Mouse (Mus musculus) R1 (cell line): ENCODE results near the gene Spaca4.

Experiments used
- DNase-seq: peaks from one replicate; pipeline ENCODE4 v3.0.0-alpha.2; 2018; ENCODE audit warnings: low read depth, low spot score

Gene Spaca4

DNA sequence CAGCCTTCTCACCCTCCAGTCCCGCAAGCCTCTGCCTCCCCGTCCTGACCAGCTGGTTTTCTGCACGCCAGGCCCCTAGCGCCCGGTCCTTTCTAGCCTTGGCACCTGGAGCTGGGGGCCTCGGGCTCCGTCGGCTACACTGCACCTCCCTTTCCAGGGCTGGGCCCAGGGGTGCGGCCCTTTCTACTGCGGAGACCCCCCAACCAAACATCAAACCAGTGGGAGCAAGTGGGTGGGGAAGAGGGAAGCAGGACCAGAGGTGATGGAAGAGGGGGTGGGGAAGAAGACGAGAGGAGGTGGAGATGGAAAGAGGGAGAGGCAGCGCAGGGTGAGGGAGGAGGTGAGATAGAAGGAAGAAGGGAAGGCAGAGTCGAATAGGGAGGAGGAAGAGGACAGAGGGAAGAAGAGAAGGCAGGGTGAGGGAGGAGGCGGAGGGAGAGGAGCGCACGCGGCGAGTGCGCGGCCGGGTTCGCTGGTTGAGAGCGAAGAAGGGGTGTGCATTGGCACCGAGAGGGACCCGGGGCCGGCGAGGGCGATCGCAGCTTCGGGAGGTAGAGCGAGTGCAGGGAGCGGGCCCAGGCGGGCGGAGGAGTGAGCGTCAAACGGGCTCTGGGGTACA lies 26.0 kb downstream of the Spaca4 start, which contains the start of gene Car11:
Gene Car11 (plus strand): TSS at position 321 of the 619 bp plus-strand sequence.
- DNase-seq = no peak

GRCm38 (mm10) chr7:45697894-45698293 lies 27.7 kb downstream of the Spaca4 start:
- DNase-seq = no peak

DNA sequence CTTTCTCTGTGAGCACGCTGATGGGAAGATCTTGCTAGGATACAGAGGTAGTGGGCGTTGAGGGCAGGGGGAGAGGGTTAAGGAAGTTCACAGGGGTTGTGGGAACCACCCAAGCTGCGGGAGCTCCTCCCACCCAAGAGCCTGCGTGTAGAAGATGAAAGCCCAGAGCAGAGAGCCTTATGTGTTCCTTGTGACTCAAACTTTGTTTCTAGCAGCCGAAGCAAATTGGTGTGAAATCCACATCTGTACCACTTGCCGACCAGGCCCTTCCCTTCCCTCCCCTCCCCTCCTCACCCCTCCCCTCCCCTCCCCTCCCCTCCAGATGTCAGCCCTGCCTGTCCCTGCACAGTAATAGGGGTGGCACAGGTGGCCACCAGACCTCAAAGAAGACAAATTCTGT lies 30.5 kb downstream of the Spaca4 start:
- DNase-seq = no peak

GRCm38 (mm10) chr7:45693921-45694591 lies 31.6 kb downstream of the Spaca4 start, which contains the start of gene Sec1:
Gene Sec1, minus strand, starts transcription at chr7:45694402.
- DNase-seq = peak; percentile 67

GRCm38 (mm10) chr7:45692364-45692763 lies 33.2 kb downstream of the Spaca4 start:
- no peak for DNase-seq

DNA sequence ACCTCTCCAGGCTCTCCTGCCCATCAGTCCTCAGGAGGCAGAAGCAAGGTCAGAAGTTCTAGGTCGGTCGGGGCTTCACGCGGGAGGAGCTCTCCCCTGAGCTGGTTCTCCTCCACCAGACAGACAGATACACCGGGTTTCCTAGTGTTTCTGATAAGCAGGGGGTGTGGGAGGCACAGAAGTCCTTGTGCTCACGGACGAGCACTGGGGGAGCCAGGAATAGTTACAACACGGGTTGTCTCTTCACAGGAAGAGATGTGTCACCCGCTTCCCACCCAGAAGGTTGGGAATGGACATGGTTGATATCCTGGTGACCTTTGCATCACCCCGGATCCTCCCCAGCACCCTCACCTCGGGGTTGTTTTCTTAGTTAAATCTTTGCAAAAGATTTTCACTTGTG lies 35.8 kb downstream of the Spaca4 start:
- DNase-seq = no peak

GRCm38 (mm10) chr7:45689099-45689498 lies 36.5 kb downstream of the Spaca4 start:
- no peak for DNase-seq

- DNase-seq = no peak
Observed at GRCm38 (mm10) chr7:45686841-45687240, 38.8 kb downstream of the Spaca4 start.

- DNase-seq = no peak
Observed at GRCm38 (mm10) chr7:45685811-45686210, 39.8 kb downstream of the Spaca4 start.

DNA sequence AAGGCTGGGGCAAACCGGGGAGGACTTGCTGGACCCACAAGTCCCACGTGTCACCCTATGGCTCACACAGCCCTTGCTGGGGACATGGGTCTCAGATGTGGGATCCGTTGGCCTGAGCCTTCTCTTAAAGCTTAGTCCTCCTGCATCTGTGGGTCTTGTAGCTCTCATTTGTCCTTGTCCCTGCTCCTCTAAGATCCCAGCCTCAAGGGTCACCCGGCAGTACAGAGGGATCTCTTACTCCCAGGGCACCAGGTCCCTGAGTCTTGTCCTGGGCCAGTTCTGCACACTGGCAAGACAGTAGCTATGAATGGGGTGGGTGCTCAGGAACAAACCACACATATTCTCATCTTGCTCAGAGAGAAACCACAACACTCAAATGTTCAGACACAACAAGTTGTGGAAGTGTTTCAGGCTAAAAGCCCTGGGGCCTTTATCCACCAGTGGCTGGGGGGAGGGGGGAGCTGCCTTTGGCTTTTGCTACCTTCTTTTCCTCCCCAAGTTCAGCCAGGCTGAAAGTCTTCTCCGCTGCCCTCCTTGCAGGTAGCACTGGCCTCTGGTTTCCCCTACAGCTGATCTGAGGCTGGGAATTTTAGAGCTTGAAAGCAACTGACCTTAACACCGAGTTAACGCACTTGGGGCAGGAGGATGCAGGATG lies 42.1 kb downstream of the Spaca4 start, which contains the start of gene Ntn5:
Gene Ntn5 (plus strand): TSS at position 627 of the 655 bp plus-strand sequence.
- DNase-seq = no peak

DNA sequence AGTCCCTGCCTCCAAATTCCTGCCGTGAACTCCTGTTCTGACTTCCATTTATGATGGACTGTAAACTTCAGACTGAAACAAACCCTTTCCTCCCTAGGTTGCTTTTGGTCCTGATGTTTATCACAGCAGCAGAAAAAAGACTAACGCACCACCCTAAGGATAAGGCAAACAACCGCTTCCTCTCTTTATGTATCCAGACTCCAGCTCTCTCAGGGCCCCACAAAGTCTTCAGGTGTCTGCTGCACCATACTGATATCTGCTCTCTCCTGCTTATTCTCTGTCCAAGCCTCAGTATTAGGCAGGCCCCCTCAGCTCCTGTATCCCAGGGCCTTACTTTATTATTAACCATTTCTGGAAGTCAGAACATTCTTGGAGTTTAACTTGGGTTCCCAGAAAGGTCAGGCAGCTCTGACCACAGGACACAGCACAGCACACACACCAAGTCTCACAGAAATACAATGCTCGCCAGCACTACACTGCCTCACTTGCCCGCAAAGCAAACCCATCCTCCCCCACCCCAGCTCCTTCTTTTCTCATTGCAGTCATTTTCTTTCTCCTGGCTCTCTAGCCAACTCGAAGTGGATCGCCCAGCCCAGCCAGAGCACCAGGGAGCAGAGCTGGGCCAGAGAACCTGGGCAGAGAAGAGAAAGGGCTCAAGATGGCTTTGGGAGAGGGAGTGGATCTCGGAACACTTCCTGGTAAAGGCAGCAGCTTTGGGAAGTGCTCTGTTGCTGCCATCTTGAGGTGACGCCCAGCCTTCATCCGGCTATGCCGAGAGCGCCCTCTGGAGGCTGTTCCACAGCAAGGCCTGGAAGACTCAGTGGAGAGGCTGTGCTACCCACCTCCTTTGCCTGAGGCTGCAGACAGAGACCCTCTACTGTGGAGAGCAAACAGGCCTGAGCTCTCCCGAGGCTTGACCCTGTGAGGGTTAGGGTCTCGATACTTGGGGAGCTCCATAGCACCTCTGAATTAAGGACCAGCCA lies 43.2 kb downstream of the Spaca4 start:
- peak; percentile 93 for DNase-seq

GRCm38 (mm10) chr7:45681046-45681736 lies 44.4 kb downstream of the Spaca4 start:
- no peak for DNase-seq

- no peak for DNase-seq
Observed at GRCm38 (mm10) chr7:45679966-45680621, 45.5 kb downstream of the Spaca4 start.

- DNase-seq = no peak
Observed at GRCm38 (mm10) chr7:45678513-45678912, 47.1 kb downstream of the Spaca4 start.

DNA sequence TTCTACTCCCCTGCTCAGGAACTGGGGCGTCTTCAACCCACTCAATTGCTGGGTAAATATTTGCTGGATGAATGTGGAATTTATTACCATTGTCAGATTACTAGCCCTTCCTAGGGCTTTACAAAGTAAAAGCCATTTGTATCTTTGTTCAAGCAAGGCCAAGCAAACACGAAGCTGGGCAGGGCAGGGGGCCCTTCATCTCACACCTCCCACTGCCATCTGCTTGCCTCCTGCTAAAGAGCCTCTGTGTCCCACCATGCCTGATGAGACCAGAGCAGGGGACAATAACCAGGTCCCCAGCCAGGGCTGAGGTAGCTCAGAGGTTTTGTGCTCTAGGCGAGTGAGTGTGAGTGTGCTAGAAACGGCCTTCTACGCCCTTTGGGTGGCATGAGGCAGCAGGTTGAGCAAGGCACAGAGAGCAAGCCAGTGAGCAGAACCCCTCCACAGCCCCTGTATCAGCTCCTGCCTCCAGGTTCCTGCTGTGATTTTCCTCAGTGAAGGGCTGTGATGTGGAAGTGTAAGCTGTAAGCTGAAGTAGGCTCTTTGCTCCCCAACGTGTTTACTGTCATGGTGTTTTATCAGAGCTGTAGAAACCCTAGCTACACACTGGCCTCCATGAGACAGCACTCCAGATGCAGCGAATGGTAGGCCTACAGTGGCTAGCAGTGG lies 47.9 kb downstream of the Spaca4 start:
- DNase-seq = no peak
